Mouse (Mus musculus): ENCODE measurements around the gene 9330159F19Rik. TPM values are rescaled to one million over a fixed set of nuclear protein-coding genes. Genes with fewer than 3 reads are reported as not detected.

9330159F19Rik gene
- under 1 TPM; 0.08 to 0.11 TPM for total RNA-seq (2021)

GRCm38 (mm10) chr10:29211453-29211852 lies at the start of gene 9330159F19Rik:
Gene 9330159F19Rik, plus strand, starts transcription at chr10:29211606.
- no peak for DNase-seq (ENCODE audit: low spot score)
- intact Hi-C loops (cut with DNase I), result no loop called here

DNA sequence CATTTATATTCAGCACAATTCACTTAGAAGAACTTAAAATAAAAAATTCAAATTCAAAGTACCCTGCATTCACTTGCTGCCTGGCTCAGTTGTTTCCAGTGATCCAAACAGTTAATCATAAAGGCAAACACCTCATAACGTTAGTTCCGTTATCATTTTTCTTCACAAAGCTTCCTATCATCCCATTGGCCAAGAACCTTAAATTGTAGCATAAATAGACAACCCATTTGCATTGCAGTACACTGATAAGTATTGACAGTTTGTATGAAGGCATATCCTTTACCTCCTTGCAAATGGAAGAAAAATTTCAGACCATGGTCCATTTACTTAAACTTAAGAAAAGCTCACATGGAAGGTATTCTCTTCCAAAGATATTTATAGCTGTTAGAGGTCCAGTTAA lies 49.7 kb upstream of the 9330159F19Rik start:
- intact Hi-C loops (cut with DNase I), result no loop called here
- no peak for DNase-seq (ENCODE audit: low spot score)

- intact Hi-C loops (cut with DNase I), result no loop called here
- DNase-seq (ENCODE audit: low spot score), result no peak
Observed at GRCm38 (mm10) chr10:29173778-29174177, 37.6 kb upstream of the 9330159F19Rik start.

- intact Hi-C loops (cut with DNase I), result no loop called here
- no peak for DNase-seq (ENCODE audit: low spot score)
Observed at GRCm38 (mm10) chr10:29175656-29176055, 35.8 kb upstream of the 9330159F19Rik start.

- intact Hi-C loops (cut with DNase I), result no loop called here
- no peak for DNase-seq (ENCODE audit: low spot score)
Observed at GRCm38 (mm10) chr10:29176881-29177280, 34.5 kb upstream of the 9330159F19Rik start.

- DNase-seq (ENCODE audit: low spot score), result no peak
- intact Hi-C loops (cut with DNase I), result no loop called here
Observed at GRCm38 (mm10) chr10:29178003-29178402, 33.4 kb upstream of the 9330159F19Rik start.

GRCm38 (mm10) chr10:29180210-29180609 lies 31.2 kb upstream of the 9330159F19Rik start:
- no peak for DNase-seq (ENCODE audit: low spot score)
- intact Hi-C loops (cut with DNase I), result no loop called here

DNA sequence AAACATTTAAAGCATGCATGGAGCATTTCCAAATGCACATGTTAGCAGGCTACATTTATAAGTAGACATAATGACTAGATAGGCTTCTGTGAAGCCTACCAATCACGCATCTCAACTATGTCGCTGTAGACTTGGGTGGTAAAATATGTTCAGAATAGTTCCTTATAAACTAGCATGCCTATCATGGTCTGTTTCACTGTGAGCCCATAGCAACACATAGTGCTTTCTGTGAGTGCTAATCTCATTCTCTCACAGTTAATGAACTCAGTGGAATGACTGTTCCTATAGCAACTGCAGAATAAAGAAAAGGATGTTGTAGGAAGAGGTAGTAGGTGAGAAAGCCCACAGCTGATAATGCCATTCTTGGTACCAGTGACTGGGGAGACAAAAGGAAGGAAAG lies 30.4 kb upstream of the 9330159F19Rik start:
- intact Hi-C loops (cut with DNase I), result no loop called here

DNA sequence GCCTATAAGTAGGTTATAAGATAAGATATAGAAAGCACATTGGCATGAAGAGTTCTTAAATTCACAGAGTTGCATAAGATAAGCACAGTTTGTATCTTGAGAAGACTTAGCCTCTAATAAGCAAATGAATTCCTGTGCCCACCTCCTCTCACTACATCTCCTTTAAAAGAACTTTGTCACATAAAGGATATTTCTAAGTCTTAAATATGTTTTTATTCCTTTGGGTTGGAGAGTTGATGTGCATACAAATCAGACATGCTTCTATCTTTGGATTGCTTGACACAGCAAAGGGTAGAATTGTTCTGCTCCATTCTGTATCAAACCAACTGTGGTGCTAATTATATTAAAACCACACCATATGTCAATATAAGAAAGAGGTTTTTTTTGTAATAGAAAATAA lies 17.6 kb upstream of the 9330159F19Rik start:
- no peak for DNase-seq (ENCODE audit: low spot score)
- intact Hi-C loops (cut with DNase I), result no loop called here

More for the DNA sequence above, 30.4 kb upstream of the 9330159F19Rik start:
- DNase-seq (ENCODE audit: low spot score), result no peak

GRCm38 (mm10) chr10:29196811-29197210 lies 14.6 kb upstream of the 9330159F19Rik start:
- no peak for DNase-seq (ENCODE audit: low spot score)
- intact Hi-C loops (cut with DNase I), result no loop called here

DNA sequence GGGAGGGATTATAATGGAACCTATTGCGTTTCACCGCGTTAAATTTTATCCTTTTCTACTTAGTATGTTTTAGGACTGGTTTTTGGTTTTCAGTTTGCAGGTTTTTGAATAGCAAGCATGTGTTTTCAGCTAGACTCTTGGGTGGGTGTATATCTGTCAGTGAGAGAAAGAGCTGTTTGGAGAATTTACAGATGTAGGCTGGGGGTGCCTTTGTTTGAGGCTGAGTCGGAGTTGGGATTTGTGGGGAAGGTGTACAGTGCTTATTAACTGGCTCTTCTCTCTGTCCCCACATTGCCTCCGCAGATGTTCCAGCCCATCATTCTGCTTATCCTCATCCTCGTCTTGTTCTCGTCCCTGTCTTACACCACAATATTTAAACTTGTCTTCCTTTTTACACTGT lies 12.8 kb upstream of the 9330159F19Rik start, which contains the start of gene Gm49353:
Gene Gm49353 (plus strand): TSS at position 313 of the 400 bp plus-strand sequence.
- no peak for DNase-seq (ENCODE audit: low spot score)
- intact Hi-C loops (cut with DNase I), result no loop called here

DNA sequence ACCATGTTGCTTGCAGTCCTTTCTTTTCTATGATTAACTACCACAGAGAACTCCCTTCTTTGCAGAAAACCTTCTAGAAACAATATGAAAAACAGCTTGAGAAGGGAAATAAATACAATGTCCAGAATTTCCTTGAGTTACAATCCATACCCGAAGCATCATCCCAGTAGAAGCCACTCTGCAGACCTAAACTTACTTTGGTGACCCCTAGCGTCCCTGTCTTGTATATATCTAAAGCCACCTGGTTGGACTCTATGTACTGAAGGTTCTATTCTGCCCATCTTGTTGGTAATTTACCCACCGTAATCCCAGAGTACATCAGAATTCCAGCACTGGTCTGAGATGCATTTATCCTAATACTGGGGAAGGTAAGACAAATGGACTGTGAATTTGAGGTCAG lies 11.6 kb upstream of the 9330159F19Rik start:
- no peak for DNase-seq (ENCODE audit: low spot score)
- intact Hi-C loops (cut with DNase I), result no loop called here

GRCm38 (mm10) chr10:29200609-29201008 lies 10.8 kb upstream of the 9330159F19Rik start:
- no peak for DNase-seq (ENCODE audit: low spot score)
- intact Hi-C loops (cut with DNase I), result no loop called here

- intact Hi-C loops (cut with DNase I), result no loop called here
- DNase-seq (ENCODE audit: low spot score), result no peak
Observed at GRCm38 (mm10) chr10:29206730-29207129, 4.7 kb upstream of the 9330159F19Rik start.

- intact Hi-C loops (cut with DNase I), result no loop called here
- no peak for DNase-seq (ENCODE audit: low spot score)
Observed at GRCm38 (mm10) chr10:29208735-29209134, 2.7 kb upstream of the 9330159F19Rik start.

DNA sequence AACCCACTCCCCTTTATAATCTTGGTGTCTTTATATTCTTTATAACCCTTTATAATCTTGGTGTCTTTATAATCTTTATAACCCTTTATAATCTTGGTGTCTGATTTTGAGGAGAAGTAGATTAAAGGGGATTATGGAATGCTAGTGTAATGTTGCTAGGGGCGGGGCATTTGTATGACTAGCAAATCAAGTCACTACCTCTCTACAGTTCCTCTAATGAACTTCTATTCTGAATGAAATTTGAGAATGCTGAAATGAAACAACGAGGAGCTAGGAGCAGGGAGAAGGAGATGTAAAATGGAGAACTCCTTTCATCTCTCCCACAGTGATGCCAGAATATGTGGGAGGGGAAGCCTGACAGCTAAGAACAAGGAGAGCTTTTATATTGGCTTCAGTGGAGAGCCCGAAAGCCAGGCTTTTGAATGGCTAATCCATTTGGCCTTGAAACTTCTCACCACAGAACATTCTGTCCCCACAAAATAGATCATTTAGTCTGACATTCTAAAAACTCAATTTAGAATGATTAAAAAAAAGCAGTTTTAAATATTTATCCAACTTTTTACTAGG lies 2.2 kb downstream of the 9330159F19Rik start:
- no peak for DNase-seq (ENCODE audit: low spot score)
- intact Hi-C loops (cut with DNase I), result no loop called here

GRCm38 (mm10) chr10:29216957-29217356 lies 5.6 kb downstream of the 9330159F19Rik start:
- DNase-seq (ENCODE audit: low spot score), result no peak
- intact Hi-C loops (cut with DNase I), result no loop called here

DNA sequence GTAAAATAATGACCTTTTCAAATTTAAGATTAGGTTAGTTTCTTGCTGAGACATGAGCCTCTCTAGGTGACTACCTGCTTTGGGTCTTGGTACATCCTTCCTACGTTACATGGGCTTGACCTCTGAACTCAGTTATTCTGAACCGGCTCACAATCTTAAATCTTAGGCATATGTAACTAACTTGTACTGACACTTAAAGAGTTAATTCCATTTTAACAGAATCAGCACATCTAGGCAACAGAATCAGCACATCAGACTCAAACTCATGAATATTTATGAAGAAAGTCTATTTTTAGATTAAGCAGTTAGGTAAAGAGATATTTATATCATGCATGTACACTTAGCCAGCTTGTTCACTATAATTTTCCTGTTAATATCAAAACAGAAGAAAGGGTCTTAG lies 6.0 kb downstream of the 9330159F19Rik start:
- intact Hi-C loops (cut with DNase I), result no loop called here
- no peak for DNase-seq (ENCODE audit: low spot score)

DNA sequence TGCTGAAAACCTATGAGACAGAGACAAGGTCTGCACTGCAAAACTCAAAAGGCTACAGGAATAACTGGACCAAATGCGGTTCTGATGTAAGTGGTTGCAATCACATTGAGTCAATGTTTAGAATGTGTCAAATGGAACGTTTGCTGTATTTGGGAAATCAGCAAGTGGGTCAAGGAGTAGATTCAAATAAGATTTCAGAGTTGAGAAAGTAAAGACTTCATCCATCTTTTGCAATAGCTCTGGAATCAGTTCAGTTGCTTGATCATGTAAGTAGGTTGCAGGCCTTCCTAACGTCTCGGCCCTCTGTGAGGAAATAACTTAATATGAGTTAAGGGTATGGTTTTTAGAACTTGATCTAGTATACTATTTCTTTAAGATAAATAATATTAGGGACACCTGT lies 13.9 kb downstream of the 9330159F19Rik start:
- intact Hi-C loops (cut with DNase I), result no loop called here
- DNase-seq (ENCODE audit: low spot score), result no peak

- DNase-seq (ENCODE audit: low spot score), result no peak
- intact Hi-C loops (cut with DNase I), result no loop called here
Observed at GRCm38 (mm10) chr10:29231208-29231607, 19.8 kb downstream of the 9330159F19Rik start.
